15 mouse cellular contexts compared by ENCODE assay signal in the genomic region with DNA sequence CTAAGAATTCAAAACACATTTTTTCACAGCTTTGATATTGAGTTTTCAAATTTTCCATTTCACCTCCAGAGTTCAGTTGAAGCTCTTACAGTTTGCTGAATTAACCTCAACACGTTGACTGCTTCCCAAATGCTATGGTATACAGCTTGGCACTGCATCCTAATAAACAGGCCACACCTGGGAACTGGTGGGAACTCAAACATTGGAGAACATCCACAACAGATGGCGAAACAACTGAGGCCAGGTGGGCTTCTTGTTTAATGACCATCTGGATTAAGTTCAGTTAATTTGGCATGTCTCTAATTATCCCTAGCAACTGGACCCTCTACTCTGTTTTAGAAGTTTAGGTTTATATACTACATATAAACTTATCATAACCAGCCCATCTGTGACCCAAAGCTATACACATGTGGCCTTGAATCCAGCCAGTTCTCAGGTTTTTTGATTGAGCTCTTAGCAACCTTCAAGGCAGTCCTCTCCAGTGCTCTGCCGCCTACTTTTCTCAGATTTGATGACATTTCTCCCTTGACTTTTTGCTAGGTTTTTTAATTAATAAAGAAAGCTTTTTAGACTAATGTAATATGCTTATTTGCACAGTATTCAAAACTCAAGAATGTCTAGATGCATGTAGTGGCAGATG. TPM values are rescaled to one million over a fixed set of nuclear protein-coding genes. Genes with fewer than 3 reads are reported as not detected.
DNase-seq lines count a peak whose midpoint lies in the region; ATAC-seq lines count a peak whose summit lies in the region.
"Had no signal": no experiment of that assay in that cellular context is flagged by ENCODE, and none has a peak within 500 bp of the region (broad histone marks: within the 10 kb centered on the region; RNA-seq: fewer than 3 reads in every experiment).

No protein-coding gene starts in this region.

- no peak for DNase-seq in forebrain, embryonic 10.5 days (ENCODE audit: extremely low spot score, low spot score)
- DNase-seq in liver, embryonic 13.5 days = no peak
- no peak for DNase-seq in liver
- no peak for DNase-seq in neural tube, embryonic 10.5 days (ENCODE audit: extremely low spot score, low spot score)
- DNase-seq: cerebellum, adult 8-10 months; gastrocnemius, postnatal 25 days; kidney, adult 18-20 months; lung, adult 18-20 months had no signal

- H3K9me3 ChIP-seq in forebrain, embryonic 15.5 days = no peaks in the 10 kb centered on the region
- H3K9me3 ChIP-seq in forebrain, embryonic 10.5 days = no peaks in the 10 kb centered on the region
- H3K9me3 ChIP-seq in liver, embryonic 13.5 days (replicated peaks) = no peaks in the 10 kb centered on the region
- H3K9me3 ChIP-seq in neural tube, embryonic 14.5 days (ENCODE audit: control insufficient read depth, low read length) = no peaks in the 10 kb centered on the region
- H3K9me3 ChIP-seq in intestine, embryonic 15.5 days = no peaks in the 10 kb centered on the region
- H3K9me3 ChIP-seq: midbrain, embryonic 12.5 days had no signal

- peaks cover 15% of the 10 kb centered on the region for H3K4me1 ChIP-seq in forebrain, embryonic 15.5 days
- H3K4me1 ChIP-seq in forebrain, embryonic 10.5 days = peaks cover 12% of the 10 kb centered on the region
- H3K4me1 ChIP-seq in liver, embryonic 13.5 days (replicated peaks) = peaks cover 52% of the 10 kb centered on the region
- H3K4me1 ChIP-seq in neural tube, embryonic 14.5 days (ENCODE audit: control insufficient read depth, insufficient read depth, low read length) = 0 out of 2 replicates have a peak, but pooled peaks cover 7% of the 10 kb centered on the region
- H3K4me1 ChIP-seq in intestine, embryonic 15.5 days (replicated peaks) = no peaks in the 10 kb centered on the region

- H3K36me3 ChIP-seq in forebrain, embryonic 15.5 days = no peaks in the 10 kb centered on the region
- no peaks in the 10 kb centered on the region for H3K36me3 ChIP-seq in forebrain, embryonic 10.5 days (replicated peaks)
- H3K36me3 ChIP-seq in liver, embryonic 13.5 days = no peaks in the 10 kb centered on the region
- no peaks in the 10 kb centered on the region for H3K36me3 ChIP-seq in neural tube, embryonic 14.5 days (ENCODE audit: control insufficient read depth, insufficient read depth, low read length)
- no peaks in the 10 kb centered on the region for H3K36me3 ChIP-seq in intestine, embryonic 15.5 days
- H3K36me3 ChIP-seq: midbrain, embryonic 12.5 days had no signal

- H3K4me3 ChIP-seq in forebrain, embryonic 15.5 days = no peak overlapping the region
- H3K4me3 ChIP-seq in forebrain, embryonic 10.5 days = no peak overlapping the region
- H3K4me3 ChIP-seq in liver, embryonic 13.5 days (replicated peaks) = no peak overlapping the region
- H3K4me3 ChIP-seq in neural tube, embryonic 14.5 days (ENCODE audit: low read depth, low read length) = no peak overlapping the region
- H3K4me3 ChIP-seq in intestine, embryonic 15.5 days (replicated peaks) = no peak overlapping the region
- H3K4me3 ChIP-seq: erythroblast, embryonic 14.5 days; midbrain, embryonic 12.5 days had no signal

- no peak overlapping the region for H3K4me2 ChIP-seq in forebrain, embryonic 15.5 days (replicated peaks)
- H3K4me2 ChIP-seq in liver, embryonic 13.5 days = no peak overlapping the region
- no peak overlapping the region for H3K4me2 ChIP-seq in neural tube, embryonic 14.5 days (ENCODE audit: low read depth, low read length)
- no peak overlapping the region for H3K4me2 ChIP-seq in intestine, embryonic 15.5 days (replicated peaks)
- H3K4me2 ChIP-seq: midbrain, embryonic 12.5 days had no signal

- H3K9ac ChIP-seq in forebrain, embryonic 15.5 days (replicated peaks) = no peak overlapping the region
- no peak overlapping the region for H3K9ac ChIP-seq in liver, embryonic 13.5 days
- H3K9ac ChIP-seq in neural tube, embryonic 14.5 days (replicated peaks; ENCODE audit: low read depth, low read length) = no peak overlapping the region
- H3K9ac ChIP-seq in intestine, embryonic 15.5 days = no peak overlapping the region
- H3K9ac ChIP-seq: midbrain, embryonic 12.5 days had no signal

- H3K27ac ChIP-seq in forebrain, embryonic 15.5 days (replicated peaks) = no peak overlapping the region
- H3K27ac ChIP-seq in forebrain, embryonic 10.5 days = no peak overlapping the region
- H3K27ac ChIP-seq in liver, embryonic 13.5 days = peak overlapping the region; percentile 73
- no peak overlapping the region for H3K27ac ChIP-seq in neural tube, embryonic 14.5 days (ENCODE audit: low read depth, low read length)
- H3K27ac ChIP-seq in intestine, embryonic 15.5 days = no peak overlapping the region
- H3K27ac ChIP-seq: kidney, postnatal 0 days; macrophage had no signal

- H3K27me3 ChIP-seq in forebrain, embryonic 15.5 days = no peaks in the 10 kb centered on the region
- no peaks in the 10 kb centered on the region for H3K27me3 ChIP-seq in forebrain, embryonic 10.5 days (ENCODE audit: poor library complexity, severe bottlenecking)
- H3K27me3 ChIP-seq in liver, embryonic 13.5 days = no peaks in the 10 kb centered on the region
- no peaks in the 10 kb centered on the region for H3K27me3 ChIP-seq in neural tube, embryonic 14.5 days (ENCODE audit: control insufficient read depth, insufficient read depth, low read length)
- H3K27me3 ChIP-seq in intestine, embryonic 15.5 days (replicated peaks) = no peaks in the 10 kb centered on the region
- H3K27me3 ChIP-seq: midbrain, embryonic 12.5 days had no signal

- ATAC-seq in forebrain, embryonic 15.5 days (replicated peaks) = peak; percentile 66; the same call in 1 of the 2 replicates
- no peak for ATAC-seq in liver, embryonic 13.5 days (ENCODE audit: low read depth)
- peak; percentile 26; the same call in 1 of the 2 replicates for ATAC-seq in neural tube, embryonic 14.5 days (ENCODE audit: low read depth)
- no peak for ATAC-seq in intestine, embryonic 15.5 days

- 65% methylated on average over 3 of the region's 3 CpGs for WGBS in forebrain, embryonic 15.5 days
- 78% methylated on average over 3 of the region's 3 CpGs for WGBS in forebrain, embryonic 10.5 days
- 73% methylated on average over 3 of the region's 3 CpGs for WGBS in liver, embryonic 13.5 days (ENCODE audit: insufficient replicate concordance)
- WGBS in neural tube, embryonic 14.5 days = 67% methylated on average over 3 of the region's 3 CpGs
- 85% methylated on average over 3 of the region's 3 CpGs for WGBS in intestine, embryonic 15.5 days

RNA-seq across cellular contexts. Expression of a gene that starts 10.9 kb away (rescaled TPM):
- 9.7 and 10.9 TPM in 2 replicates for polyA plus RNA-seq in forebrain, embryonic 15.5 days (2015; fragmentation: Nextera tagmentation; extraction: Ambion mirVana)
- 21.6 and 22.9 TPM in 2 replicates for polyA plus RNA-seq in forebrain, embryonic 10.5 days (2016; fragmentation: Nextera tagmentation; extraction: Ambion mirVana)
- polyA plus RNA-seq in liver, embryonic 13.5 days (2015; fragmentation: Nextera tagmentation; extraction: Ambion mirVana) = 91.1 and 99.5 TPM in 2 replicates
- 12.9 and 14.6 TPM in 2 replicates for polyA plus RNA-seq in neural tube, embryonic 14.5 days (2014; fragmentation: Nextera tagmentation; extraction: Ambion mirVana)
- 29.6 and 37.5 TPM in 2 replicates for polyA plus RNA-seq in intestine, embryonic 15.5 days (2015; fragmentation: Nextera tagmentation; extraction: Ambion mirVana)

Comparison
In these comparisons a context has a peak if more than half of its experiments do, and no peak if none do; other contexts are left out.
1. ATAC-seq: peak in forebrain, embryonic 15.5 days (single experiment) and neural tube, embryonic 14.5 days (single experiment); none in liver, embryonic 13.5 days (single experiment) and intestine, embryonic 15.5 days (single experiment).